Mouse (Mus musculus) splenic B cell, adult 2 months (primary cell): ENCODE data around the gene Sh2d3c.

Experiments
- DNase-seq: peaks from one replicate; pipeline ENCODE4 v3.0.0-alpha.2; 2011; ENCODE audit warnings: low read depth, low spot score
- H3K27me3 ChIP-seq: 2 replicates; pipeline ENCODE4 v1.6.1; 2012; ENCODE audit warnings: mild to moderate bottlenecking, low read length, moderate library complexity, mixed read lengths; ENCODE audit not compliant: control insufficient read depth, poor library complexity, insufficient read depth, severe bottlenecking
- H3K36me3 ChIP-seq: 2 replicates; pipeline ENCODE4 v1.6.1; 2012; ENCODE audit warnings: mild to moderate bottlenecking, low read length, moderate library complexity, mixed read lengths; ENCODE audit not compliant: control insufficient read depth, poor library complexity, insufficient read depth, severe bottlenecking

Gene Sh2d3c

GRCm38 (mm10) chr2:32720681-32721229 is at the start of gene Sh2d3c:
Gene Sh2d3c (plus strand): TSS chr2:32721055.
- no peaks in the 10 kb centered on the region for H3K27me3 ChIP-seq
- peak; percentile 41 for DNase-seq
- H3K36me3 ChIP-seq: peaks cover 4% of the 10 kb centered on the region

GRCm38 (mm10) chr2:32671147-32671546 is 49.7 kb upstream of the Sh2d3c start:
- no peaks in the 10 kb centered on the region for H3K36me3 ChIP-seq
- DNase-seq: no peak
- H3K27me3 ChIP-seq: no peaks in the 10 kb centered on the region

GRCm38 (mm10) chr2:32671907-32672595 is 48.8 kb upstream of the Sh2d3c start:
- no peak for DNase-seq

GRCm38 (mm10) chr2:32673176-32673917 is 47.5 kb upstream of the Sh2d3c start:
- DNase-seq: no peak
- Histone ChIP-seq H3K36me3 (no peaks in the 10 kb centered on the region), H3K27me3 (no peaks in the 10 kb centered on the region)

More at GRCm38 (mm10) chr2:32671907-32672595, 48.8 kb upstream of the Sh2d3c start:
- Histone ChIP-seq H3K27me3 (no peaks in the 10 kb centered on the region), H3K36me3 (no peaks in the 10 kb centered on the region)

GRCm38 (mm10) chr2:32676821-32677220 is 44.0 kb upstream of the Sh2d3c start:
- DNase-seq: no peak
- no peaks in the 10 kb centered on the region for H3K36me3 ChIP-seq

GRCm38 (mm10) chr2:32677683-32678082 is 43.2 kb upstream of the Sh2d3c start:
- H3K27me3 ChIP-seq: no peaks in the 10 kb centered on the region
- no peak for DNase-seq
- no peaks in the 10 kb centered on the region for H3K36me3 ChIP-seq

More at GRCm38 (mm10) chr2:32676821-32677220, 44.0 kb upstream of the Sh2d3c start:
- H3K27me3 ChIP-seq: no peaks in the 10 kb centered on the region

GRCm38 (mm10) chr2:32680051-32680451 is 40.8 kb upstream of the Sh2d3c start:
- Histone ChIP-seq H3K27me3 (no peaks in the 10 kb centered on the region), H3K36me3 (no peaks in the 10 kb centered on the region)
- DNase-seq: no peak

GRCm38 (mm10) chr2:32680961-32681650 is 39.7 kb upstream of the Sh2d3c start:
- H3K36me3 ChIP-seq: 0 out of 2 replicates have a peak, but pooled peaks cover 3% of the 10 kb centered on the region
- no peak for DNase-seq
- no peaks in the 10 kb centered on the region for H3K27me3 ChIP-seq

- DNase-seq: no peak
- no peaks in the 10 kb centered on the region for H3K27me3 ChIP-seq
- H3K36me3 ChIP-seq: 0 out of 2 replicates have a peak, but pooled peaks cover 3% of the 10 kb centered on the region
Measured at GRCm38 (mm10) chr2:32681754-32682153, 39.1 kb upstream of the Sh2d3c start.

GRCm38 (mm10) chr2:32682721-32683417 is 38.0 kb upstream of the Sh2d3c start:
- no peak for DNase-seq
- Histone ChIP-seq H3K27me3 (no peaks in the 10 kb centered on the region), H3K36me3 (0 out of 2 replicates have a peak, but pooled peaks cover 6% of the 10 kb centered on the region)

GRCm38 (mm10) chr2:32683701-32684100 is 37.2 kb upstream of the Sh2d3c start:
- no peaks in the 10 kb centered on the region for H3K27me3 ChIP-seq
- DNase-seq: no peak
- 0 out of 2 replicates have a peak, but pooled peaks cover 6% of the 10 kb centered on the region for H3K36me3 ChIP-seq

- Histone ChIP-seq H3K36me3 (0 out of 2 replicates have a peak, but pooled peaks cover 6% of the 10 kb centered on the region), H3K27me3 (no peaks in the 10 kb centered on the region)
- DNase-seq: no peak
Measured at GRCm38 (mm10) chr2:32684681-32685428, 36.0 kb upstream of the Sh2d3c start.

GRCm38 (mm10) chr2:32685807-32686206 is 35.0 kb upstream of the Sh2d3c start:
- Histone ChIP-seq H3K36me3 (0 out of 2 replicates have a peak, but pooled peaks cover 6% of the 10 kb centered on the region), H3K27me3 (no peaks in the 10 kb centered on the region)
- DNase-seq: no peak
